Mouse (Mus musculus) stomach, embryonic 14.5 days (tissue): ENCODE measurements at regions not wholly inside any gene's neighbourhood (a gene's known extent, or its start where the extent isn't known, plus 50 kb on each side); places are given as distances from the start of the nearest gene placed in this dataset.

Experiments
- ATAC-seq: fragments of 200-750 bp; cut with Nextera tagmentation; 2 replicates; pipeline ENCODE4 v1.8.0; 2017; ENCODE audit warnings: low read depth, moderate TSS enrichment; ENCODE audit not compliant: insufficient number of reproducible peaks, insufficient read depth, low FRiP score
- H3K27ac ChIP-seq: fragments of 300-500 bp; sonication (generic); 2 replicates; pipeline ENCODE4 v1.5.1; 2014; ENCODE audit warnings: mild to moderate bottlenecking, low read length, moderate library complexity, mixed read lengths
- H3K27me3 ChIP-seq: fragments of 300-500 bp; sonication (generic); 2 replicates; pipeline ENCODE4 v1.6.1; 2014; ENCODE audit warnings: low read length, control low read depth, mixed read lengths; ENCODE audit not compliant: control insufficient read depth, insufficient read depth
- H3K36me3 ChIP-seq: fragments of 300-500 bp; sonication (generic); 2 replicates; pipeline ENCODE4 v1.6.1; 2014; ENCODE audit warnings: mild to moderate bottlenecking, control low read depth, low read length, moderate library complexity, mixed read lengths; ENCODE audit not compliant: control insufficient read depth, insufficient read depth
- H3K4me1 ChIP-seq: fragments of 300-500 bp; sonication (generic); 2 replicates; pipeline ENCODE4 v1.6.1; 2014; ENCODE audit warnings: low read length, control low read depth, mixed read lengths; ENCODE audit not compliant: control insufficient read depth, insufficient read depth
- H3K4me2 ChIP-seq: fragments of 300-500 bp; sonication (generic); replicated peaks from 2 replicates; pipeline ENCODE4 v1.6.1; 2014; ENCODE audit warnings: low read depth, low read length, control low read depth
- H3K4me3 ChIP-seq: fragments of 300-500 bp; sonication (generic); 2 replicates; pipeline ENCODE4 v1.5.1; 2014; ENCODE audit warnings: low read depth, low read length, control low read depth
- H3K9ac ChIP-seq: fragments of 300-500 bp; sonication (generic); replicated peaks from 2 replicates; pipeline ENCODE4 v1.6.1; 2014; ENCODE audit warnings: low read depth, mild to moderate bottlenecking, control low read depth, low read length, moderate library complexity, mixed read lengths
- H3K9me3 ChIP-seq: fragments of 300-500 bp; sonication (generic); 2 replicates; pipeline ENCODE4 v1.6.1; 2016; ENCODE audit warnings: low read depth, low read length, control low read depth; ENCODE audit not compliant: control insufficient read depth
- WGBS: fragments of 180-500 bp; shearing (Covaris S2); extraction: QIAGEN DNeasy Blood & Tissue Kit; methylation state at CpG from one replicate; pipeline ENCODE4 v1.1.7; 2014; 5-methylcytosine and 5-hydroxymethylcytosine counted together

DNA sequence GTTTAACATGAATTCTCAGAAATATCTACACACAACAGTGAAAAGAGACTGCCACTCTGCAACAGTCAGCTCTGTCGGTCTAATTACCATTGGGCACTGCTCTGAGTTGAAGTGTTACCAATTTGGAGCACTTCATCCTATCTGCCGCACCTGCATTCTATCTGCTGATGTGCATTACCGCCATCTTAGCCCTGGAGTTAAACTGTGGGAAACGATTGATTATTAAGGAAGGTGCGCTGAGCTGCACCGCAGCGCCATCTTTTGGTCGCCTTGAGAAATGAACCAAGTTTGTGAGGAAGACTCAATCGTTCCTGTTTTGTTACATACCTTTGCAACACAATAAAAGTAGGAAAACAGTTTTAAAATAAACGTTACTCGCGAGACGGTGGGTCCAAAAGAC lies 110.5 kb downstream of the Rergl start:
- ATAC-seq: no peak
- H3K4me1 ChIP-seq: no peaks in the 10 kb centered on the region
- no peaks in the 10 kb centered on the region for H3K9me3 ChIP-seq
- H3K27me3 ChIP-seq: no peaks in the 10 kb centered on the region
- no peak overlapping the region for H3K9ac ChIP-seq
- WGBS: 7% methylated on average over 13 of the region's 13 CpGs
- no peak overlapping the region for H3K4me2 ChIP-seq
- H3K27ac ChIP-seq: no peak overlapping the region
- no peak overlapping the region for H3K4me3 ChIP-seq
- no peaks in the 10 kb centered on the region for H3K36me3 ChIP-seq

DNA sequence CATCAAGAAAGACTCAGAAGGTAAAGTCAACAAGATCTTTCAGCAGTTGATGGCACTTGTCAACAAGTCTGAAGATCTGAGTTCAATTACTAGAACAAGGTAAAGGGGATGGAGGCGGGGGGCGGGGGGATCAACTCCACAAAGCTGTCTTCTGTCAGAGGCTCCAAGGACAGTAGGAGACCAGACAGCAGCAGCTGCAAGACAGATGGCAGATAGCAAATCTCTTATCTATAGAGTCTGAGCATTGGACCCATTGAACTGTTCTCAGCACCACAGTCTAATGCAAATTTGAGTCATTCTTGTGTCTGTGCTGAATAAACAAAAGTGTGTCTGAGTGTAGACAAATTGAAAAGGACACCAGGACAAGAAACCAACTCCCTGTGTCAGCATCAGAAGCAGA lies 150.8 kb downstream of the Rergl start:
- Histone ChIP-seq H3K9me3 (no peaks in the 10 kb centered on the region), H3K4me1 (no peaks in the 10 kb centered on the region), H3K27ac (no peak overlapping the region), H3K27me3 (no peaks in the 10 kb centered on the region), H3K36me3 (no peaks in the 10 kb centered on the region), H3K4me3 (no peak overlapping the region), H3K4me2 (no peak overlapping the region), H3K9ac (no peak overlapping the region)
- 90% methylated on average over 2 of the region's 2 CpGs for WGBS
- ATAC-seq: no peak

DNA sequence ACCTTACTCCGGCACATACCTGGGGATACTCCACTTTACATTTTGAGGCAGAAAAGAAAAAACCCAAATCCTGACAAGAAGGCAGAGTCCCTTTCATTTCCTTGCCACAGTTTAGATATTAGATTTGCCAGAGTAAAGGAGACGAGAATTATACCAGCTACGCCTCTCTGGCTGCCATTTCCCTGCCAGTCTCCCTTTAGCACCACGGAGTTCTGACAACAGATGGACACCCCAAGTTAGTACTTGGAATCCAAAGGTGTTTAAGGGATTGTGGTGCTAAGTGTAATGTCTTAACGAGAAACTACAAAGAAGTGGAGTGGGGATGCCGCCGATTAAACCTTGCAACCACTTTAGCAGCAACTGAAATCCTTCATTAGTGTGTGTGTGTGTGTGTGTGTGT lies 176.6 kb downstream of the Rergl start:
- 89% methylated on average over 7 of the region's 7 CpGs for WGBS
- H3K36me3 ChIP-seq: no peaks in the 10 kb centered on the region
- H3K9me3 ChIP-seq: no peaks in the 10 kb centered on the region
- no peaks in the 10 kb centered on the region for H3K27me3 ChIP-seq
- H3K4me2 ChIP-seq: no peak overlapping the region
- no peaks in the 10 kb centered on the region for H3K4me1 ChIP-seq
- no peak overlapping the region for H3K9ac ChIP-seq
- ATAC-seq: no peak
- no peak overlapping the region for H3K4me3 ChIP-seq
- no peak overlapping the region for H3K27ac ChIP-seq

GRCm38 (mm10) chr6:139307651-139308050 lies 194.1 kb downstream of the Rergl start:
- no peak for ATAC-seq
- H3K27ac ChIP-seq: no peak overlapping the region
- no peaks in the 10 kb centered on the region for H3K36me3 ChIP-seq
- no peaks in the 10 kb centered on the region for H3K9me3 ChIP-seq
- no peak overlapping the region for H3K9ac ChIP-seq
- 72% methylated on average over 5 of the region's 5 CpGs for WGBS
- H3K4me2 ChIP-seq: no peak overlapping the region
- no peak overlapping the region for H3K4me3 ChIP-seq
- no peaks in the 10 kb centered on the region for H3K27me3 ChIP-seq
- no peaks in the 10 kb centered on the region for H3K4me1 ChIP-seq

GRCm38 (mm10) chr6:139304306-139304705 lies 197.5 kb downstream of the Rergl start:
- no peaks in the 10 kb centered on the region for H3K36me3 ChIP-seq
- H3K4me3 ChIP-seq: no peak overlapping the region
- H3K27me3 ChIP-seq: no peaks in the 10 kb centered on the region
- H3K4me1 ChIP-seq: no peaks in the 10 kb centered on the region
- H3K9ac ChIP-seq: no peak overlapping the region
- no peaks in the 10 kb centered on the region for H3K9me3 ChIP-seq
- H3K27ac ChIP-seq: no peak overlapping the region
- no peak for ATAC-seq
- 90% methylated on average over 2 of the region's 2 CpGs for WGBS
- no peak overlapping the region for H3K4me2 ChIP-seq

DNA sequence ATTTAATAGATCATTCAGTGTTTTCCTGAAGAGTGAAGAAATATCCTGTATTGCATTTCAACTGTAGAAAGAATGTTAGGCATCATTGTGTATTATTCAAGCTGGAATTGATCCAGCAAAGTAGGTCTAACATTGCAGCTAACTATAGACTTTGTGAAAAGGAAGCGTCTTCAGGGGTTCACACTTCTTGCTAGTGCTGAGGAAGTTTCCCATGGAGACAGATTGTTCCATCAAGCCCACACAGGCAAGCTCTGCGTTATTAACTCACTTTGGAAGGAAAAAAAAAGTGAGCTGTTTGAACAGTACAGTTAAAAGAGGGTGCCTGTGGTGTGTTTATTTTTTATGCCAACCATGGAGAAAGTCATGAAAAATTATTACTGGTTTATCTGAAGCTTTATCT lies 206.1 kb downstream of the Rergl start:
- Histone ChIP-seq H3K4me1 (no peaks in the 10 kb centered on the region), H3K36me3 (no peaks in the 10 kb centered on the region), H3K27ac (no peak overlapping the region), H3K4me3 (no peak overlapping the region), H3K4me2 (no peak overlapping the region), H3K9ac (no peak overlapping the region), H3K27me3 (no peaks in the 10 kb centered on the region), H3K9me3 (no peaks in the 10 kb centered on the region)
- WGBS: 43% methylated on average over 2 of the region's 2 CpGs
- ATAC-seq: no peak

DNA sequence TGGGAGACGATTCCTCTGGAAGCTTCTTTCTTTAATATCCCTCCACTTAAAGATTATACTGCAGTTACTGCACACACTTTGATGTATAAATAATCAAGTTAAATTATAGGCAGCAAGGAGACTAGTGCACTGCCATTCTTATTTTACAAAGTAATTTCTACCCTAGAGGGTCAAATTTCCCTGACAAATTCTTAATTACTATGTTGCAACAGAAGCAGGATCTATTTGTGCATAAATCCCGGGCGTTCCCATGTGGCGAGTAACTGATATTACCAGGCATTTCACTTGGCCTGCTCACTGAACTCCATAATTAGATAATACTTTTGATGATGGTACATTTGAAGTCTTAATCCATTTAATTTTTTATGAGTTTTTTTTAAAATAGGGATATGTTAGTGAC lies 222.7 kb downstream of the Rergl start:
- ATAC-seq: no peak
- Histone ChIP-seq H3K4me2 (no peak overlapping the region), H3K9me3 (no peaks in the 10 kb centered on the region), H3K36me3 (no peaks in the 10 kb centered on the region), H3K27ac (no peak overlapping the region), H3K4me1 (no peaks in the 10 kb centered on the region), H3K27me3 (no peaks in the 10 kb centered on the region), H3K4me3 (no peak overlapping the region), H3K9ac (no peak overlapping the region)
- WGBS: 90% methylated on average over 4 of the region's 4 CpGs

GRCm38 (mm10) chr6:139275512-139275911 lies 226.3 kb downstream of the Rergl start:
- H3K27me3 ChIP-seq: no peaks in the 10 kb centered on the region
- no peaks in the 10 kb centered on the region for H3K36me3 ChIP-seq
- no peaks in the 10 kb centered on the region for H3K9me3 ChIP-seq
- H3K27ac ChIP-seq: no peak overlapping the region
- H3K9ac ChIP-seq: no peak overlapping the region
- H3K4me2 ChIP-seq: no peak overlapping the region
- H3K4me3 ChIP-seq: no peak overlapping the region
- H3K4me1 ChIP-seq: no peaks in the 10 kb centered on the region
- 67% methylated on average over 3 of the region's 3 CpGs for WGBS
- ATAC-seq: no peak

DNA sequence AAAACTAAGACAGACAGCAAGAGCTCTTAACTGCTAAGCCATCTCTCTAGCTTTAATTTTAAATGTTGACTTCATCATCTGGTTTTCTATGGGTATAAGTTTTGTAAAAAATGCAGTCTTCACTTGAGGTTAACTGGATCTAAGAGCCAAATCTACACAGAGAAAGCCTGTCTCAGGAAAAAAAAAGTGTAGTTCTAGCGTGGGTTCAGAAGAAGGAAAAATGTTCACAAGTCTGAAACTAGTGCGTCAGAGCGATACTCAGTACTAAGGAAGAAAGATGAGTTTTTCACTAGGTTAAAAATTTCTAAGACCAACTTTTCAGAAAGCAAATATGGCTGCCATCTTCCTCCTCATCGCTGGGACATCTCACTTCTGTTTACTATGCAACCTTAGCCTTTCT lies 248.1 kb downstream of the Rergl start:
- no peaks in the 10 kb centered on the region for H3K9me3 ChIP-seq
- H3K4me2 ChIP-seq: no peak overlapping the region
- ATAC-seq: no peak
- no peaks in the 10 kb centered on the region for H3K27me3 ChIP-seq
- H3K36me3 ChIP-seq: no peaks in the 10 kb centered on the region
- no peaks in the 10 kb centered on the region for H3K4me1 ChIP-seq
- no peak overlapping the region for H3K27ac ChIP-seq
- 88% methylated on average over 4 of the region's 4 CpGs for WGBS
- no peak overlapping the region for H3K4me3 ChIP-seq
- no peak overlapping the region for H3K9ac ChIP-seq
